19 mouse cellular contexts compared by ENCODE assay signal in genomic region chr3:79846633-79847032, GRCm38 (mm10). TPM values are rescaled to one million over a fixed set of nuclear protein-coding genes. Genes with fewer than 3 reads are reported as not detected.
DNase-seq lines count a peak whose midpoint lies in the region; ATAC-seq and TF ChIP-seq lines count a peak whose summit lies in the region.
"Had no signal": no experiment of that assay in that cellular context is flagged by ENCODE, and none has a peak within 500 bp of the region (broad histone marks: within the 10 kb centered on the region; RNA-seq: fewer than 3 reads in every experiment).

No protein-coding gene starts in this region.

- TF ChIP-seq CTCF in lung, adult 2 months (IDR thresholded peaks at IDR 0.05; ENCODE audit: insufficient read depth, low read length) = no peak

- whole genome bisulfite sequencing in lung, adult 2 months = 82% methylated on average over 5 of the region's 5 CpGs

- DNase-seq in MEL-GATA-1-ER (ENCODE audit: extremely low read depth, low read depth) = peak; percentile 80
- DNase-seq in lung, adult 2 months = no peak
- DNase-seq in ovary, postnatal 36 days (ENCODE audit: low spot score) = no peak
- no peak for DNase-seq in embryo, embryonic 10 days (ENCODE audit: low spot score)
- DNase-seq: adrenal gland, adult 2 months; adrenal gland, postnatal 10 days; adrenal gland, postnatal 25 days; cerebellum, adult 11 months; cerebellum, adult 18-20 months; cerebellum, adult 8-10 months; cerebellum, adult 9-11 months; cerebellum, postnatal 14 days; forebrain, postnatal 0 days had no signal

- ATAC-seq in granulocyte monocyte progenitor cell, adult 5-6 weeks (replicated peaks; ENCODE audit: poor library complexity, severe bottlenecking) = peak; percentile 46
- ATAC-seq in megakaryocyte progenitor cell, adult 5-6 weeks (replicated peaks; ENCODE audit: poor library complexity) = peak; percentile 24; the same call in 1 of the 2 replicates
- ATAC-seq: forebrain, embryonic 13.5 days; forebrain, embryonic 15.5 days; forebrain, postnatal 0 days had no signal

- H3K4me3 ChIP-seq in lung, adult 2 months (replicated peaks; ENCODE audit: extremely low read depth, low read depth, low read length) = no peak overlapping the region
- H3K4me3 ChIP-seq: embryonic facial prominence, embryonic 10.5 days; embryonic facial prominence, embryonic 12.5 days; forebrain, embryonic 13.5 days; forebrain, embryonic 15.5 days had no signal

- H3K4me1 ChIP-seq in lung, adult 2 months (ENCODE audit: control insufficient read depth, insufficient read depth, low read length) = peaks cover 5% of the 10 kb centered on the region; the same call in 1 of the 2 replicates
- H3K4me1 ChIP-seq: embryonic facial prominence, embryonic 10.5 days; embryonic facial prominence, embryonic 12.5 days; forebrain, embryonic 13.5 days had no signal

- TF ChIP-seq POLR2A in lung, adult 2 months (IDR thresholded peaks at IDR 0.05; ENCODE audit: borderline replicate concordance, extremely low read depth, low read depth, low read length) = no peak

RNA-seq across cellular contexts. Expression of gene Tmem144, which starts 5.9 kb away (rescaled TPM):
- 2.8 and 3.0 TPM in 2 replicates for total RNA-seq in granulocyte monocyte progenitor cell, adult 5-6 weeks (2014; fragmentation: Nextera tagmentation)
- 2.7 and 2.8 TPM in 2 replicates for total RNA-seq in granulocyte monocyte progenitor cell, adult 5-6 weeks (2017)
- total RNA-seq in megakaryocyte progenitor cell, adult 5-6 weeks (2015) = 2.2 and 4.3 TPM in 2 replicates
- 1.5 and 2.2 TPM in 2 replicates for total RNA-seq in megakaryocyte progenitor cell, adult 5-6 weeks (2017)
- 0.92 and 1.9 TPM in 2 replicates for polyA plus RNA-seq in lung, adult 2 months (2012; rRNA removed)

RNA-seq across cellular contexts. Expression of gene Fam198b, which starts 37.7 kb away (rescaled TPM):
- total RNA-seq in granulocyte monocyte progenitor cell, adult 5-6 weeks (2014; fragmentation: Nextera tagmentation) = 0.13 and 0.24 TPM in 2 replicates
- 0.04 and 0.05 TPM in 2 replicates for total RNA-seq in granulocyte monocyte progenitor cell, adult 5-6 weeks (2017)
- 0.12 and 2.8 TPM in 2 replicates for total RNA-seq in megakaryocyte progenitor cell, adult 5-6 weeks (2015)
- 0.04 and 2.6 TPM in 2 replicates for total RNA-seq in megakaryocyte progenitor cell, adult 5-6 weeks (2017)
- 16.5 and 20.3 TPM in 2 replicates for polyA plus RNA-seq in lung, adult 2 months (2012; rRNA removed)
